13 mouse cellular contexts compared by ENCODE assay signal in genomic region chr14:27269836-27270235, GRCm38 (mm10).
DNase-seq lines count a peak whose midpoint lies in the region; ATAC-seq and TF ChIP-seq lines count a peak whose summit lies in the region.
"Had no signal": no experiment of that assay in that cellular context is flagged by ENCODE, and none has a peak within 500 bp of the region (broad histone marks: within the 10 kb centered on the region; RNA-seq: fewer than 3 reads in every experiment).

No protein-coding gene starts in this region.

- no peaks in the 10 kb centered on the region for H3K27me3 ChIP-seq in lung, postnatal 0 days (replicated peaks; ENCODE audit: insufficient read depth, low read length)
- H3K27me3 ChIP-seq: midbrain, embryonic 15.5 days; neural tube, embryonic 15.5 days had no signal

- no peak for TF ChIP-seq CTCF in left cerebral cortex, adult 2 months (IDR thresholded peaks at IDR 0.05)
- no peak for TF ChIP-seq CTCF in lung, postnatal 0 days (IDR thresholded peaks at IDR 0.05)

- ATAC-seq in frontal cortex, adult (ENCODE audit: low TSS enrichment) = peak; percentile 91
- ATAC-seq in lung, postnatal 0 days = no peak
- ATAC-seq: intestine, postnatal 0 days; midbrain, embryonic 15.5 days had no signal

- no peaks in the 10 kb centered on the region for H3K9me3 ChIP-seq in lung, postnatal 0 days (ENCODE audit: low read length)
- H3K9me3 ChIP-seq: midbrain, embryonic 15.5 days; neural tube, embryonic 15.5 days had no signal

- peak; percentile 90 for DNase-seq in right cerebral cortex, adult 18-20 months
- no peak for DNase-seq in right cerebral cortex, postnatal 4 days
- peak; percentile 52 to 74 for DNase-seq in left cerebral cortex, adult 2 months (ENCODE audit: extremely low spot score in 1 of 2, low spot score in 2 of 2)
- DNase-seq in urinary bladder, postnatal 14 days (ENCODE audit: low spot score) = no peak
- DNase-seq in lung, postnatal 0 days (ENCODE audit: low spot score) = no peak
- DNase-seq in adrenal gland, adult 8-10 months = no peak
- DNase-seq in thymus, postnatal 14 days = no peak
- DNase-seq: gastrocnemius, postnatal 10 days; lung, embryonic 14.5 days had no signal

- H3K4me2 ChIP-seq in lung, postnatal 0 days (replicated peaks; ENCODE audit: low read depth, low read length) = no peak overlapping the region
- H3K4me2 ChIP-seq: lung, embryonic 14.5 days; midbrain, embryonic 15.5 days; neural tube, embryonic 15.5 days had no signal

- H3K27ac ChIP-seq in left cerebral cortex, adult 2 months = peak overlapping the region; percentile 91
- H3K27ac ChIP-seq in lung, postnatal 0 days (ENCODE audit: low read length) = no peak overlapping the region
- H3K27ac ChIP-seq: midbrain, embryonic 15.5 days; neural tube, embryonic 15.5 days had no signal

- H3K4me3 ChIP-seq in left cerebral cortex, adult 2 months = no peak overlapping the region
- no peak overlapping the region for H3K4me3 ChIP-seq in lung, postnatal 0 days (ENCODE audit: low read depth, low read length)
- H3K4me3 ChIP-seq: midbrain, embryonic 15.5 days; neural tube, embryonic 15.5 days had no signal

- no peak overlapping the region for H3K9ac ChIP-seq in lung, postnatal 0 days (replicated peaks; ENCODE audit: low read depth)
- H3K9ac ChIP-seq: lung, embryonic 14.5 days; midbrain, embryonic 15.5 days; neural tube, embryonic 15.5 days had no signal

- intact Hi-C loops in left cerebral cortex, adult 2 months (cut with DNase I) = loop anchor here (1.0 to 10.0 kb wide), 6 partner anchors 41 to 155 kb away; partner anchors contain the start of gene Fam208a

- WGBS in lung, postnatal 0 days = 38% methylated on average over 4 of the region's 4 CpGs

- no peaks in the 10 kb centered on the region for H3K36me3 ChIP-seq in lung, postnatal 0 days (ENCODE audit: insufficient read depth, low read length)
- H3K36me3 ChIP-seq: midbrain, embryonic 15.5 days; neural tube, embryonic 15.5 days had no signal

- no peaks in the 10 kb centered on the region for H3K4me1 ChIP-seq in lung, postnatal 0 days (ENCODE audit: insufficient read depth, low read depth, low read length)

- no peak for TF ChIP-seq EP300 in lung, postnatal 0 days (IDR thresholded peaks at IDR 0.05)

Comparison
In these comparisons a context has a peak if more than half of its experiments do, and no peak if none do; other contexts are left out.
1. DNase-seq: peak in right cerebral cortex, adult 18-20 months (single experiment) and left cerebral cortex, adult 2 months (2 of 2); none in right cerebral cortex, postnatal 4 days (single experiment), urinary bladder, postnatal 14 days (single experiment), lung, postnatal 0 days (single experiment), adrenal gland, adult 8-10 months (single experiment) and thymus, postnatal 14 days (single experiment).